Mouse (Mus musculus) left cerebral cortex, postnatal 4 days (tissue): ENCODE results near the gene Trappc3. TPM values are rescaled to one million over a fixed set of nuclear protein-coding genes. Genes with fewer than 3 reads are reported as not detected.

ENCODE experiments used
- DNase-seq: peaks from one replicate; pipeline ENCODE4 v3.0.0-alpha.2; 2022
- intact Hi-C: fragments of 180-260 bp; cut with DNase I; formaldehyde crosslinking; loops from one replicate; pipeline ENCODE4 v1.15.1; 2025
- total RNA-seq, 2 experiments: library from RNA; stranded (reverse); gene quantifications; 2 replicates each; pipeline ENCODE4 v1.2.3; 2021

Gene Trappc3
- total RNA-seq, 2 experiments from 2014 or later = 102 to 105 TPM

GRCm38 (mm10) chr4:126306827-126307226 is 44.7 kb downstream of the Trappc3 start:
- no peak for DNase-seq
- intact Hi-C loops = no loop called here

GRCm38 (mm10) chr4:126309211-126309921 is 47.2 kb downstream of the Trappc3 start:
- DNase-seq = peak; percentile 56
- intact Hi-C loops = no loop called here

- intact Hi-C loops = no loop called here
- peak; percentile 94 for DNase-seq
Observed at GRCm38 (mm10) chr4:126309922-126310309, 47.8 kb downstream of the Trappc3 start.

GRCm38 (mm10) chr4:126310344-126310743 is 48.2 kb downstream of the Trappc3 start:
- intact Hi-C loops = no loop called here
- DNase-seq = no peak

GRCm38 (mm10) chr4:126311566-126312200 is 49.6 kb downstream of the Trappc3 start:
- intact Hi-C loops = no loop called here
- no peak for DNase-seq

GRCm38 (mm10) chr4:126313202-126313601 is 51.1 kb downstream of the Trappc3 start:
- intact Hi-C loops = no loop called here
- no peak for DNase-seq

- intact Hi-C loops = no loop called here
- DNase-seq = no peak
Observed at GRCm38 (mm10) chr4:126314393-126314792, 52.3 kb downstream of the Trappc3 start.

GRCm38 (mm10) chr4:126315931-126316330 is 53.8 kb downstream of the Trappc3 start:
- intact Hi-C loops = no loop called here
- peak; percentile 59 for DNase-seq

GRCm38 (mm10) chr4:126316443-126317040 is 54.4 kb downstream of the Trappc3 start:
- intact Hi-C loops = no loop called here
- DNase-seq = no peak

GRCm38 (mm10) chr4:126319806-126320205 is 57.7 kb downstream of the Trappc3 start:
- intact Hi-C loops = no loop called here
- DNase-seq = no peak

GRCm38 (mm10) chr4:126321111-126321853 is 59.2 kb downstream of the Trappc3 start, which contains the start of gene Adprhl2:
Gene Adprhl2, minus strand, starts transcription at chr4:126321703.
- intact Hi-C loops = no loop called here
- DNase-seq = peak; percentile 99

GRCm38 (mm10) chr4:126321854-126322511 is 59.9 kb downstream of the Trappc3 start:
- intact Hi-C loops = no loop called here
- DNase-seq = no peak

GRCm38 (mm10) chr4:126322646-126323045 is 60.5 kb downstream of the Trappc3 start:
- intact Hi-C loops = no loop called here
- no peak for DNase-seq

GRCm38 (mm10) chr4:126324861-126325260 is 62.7 kb downstream of the Trappc3 start:
- DNase-seq = peak; percentile 60
- intact Hi-C loops = no loop called here

- peak; percentile 37 for DNase-seq
- intact Hi-C loops = no loop called here
Observed at GRCm38 (mm10) chr4:126325281-126325861, 63.2 kb downstream of the Trappc3 start, which contains the start of gene Tekt2. Gene Tekt2, minus strand, starts transcription at chr4:126325688.

Other genes starting within 250 kb of the Trappc3 start
- 1 to 10 TPM in 1 of 2 experiments, under 1 TPM in 1; 0.66 to 1.1 TPM for gene Csf3r, start 237.8 kb upstream of the Trappc3 start, total RNA-seq
- gene Mrps15, start 215.4 kb upstream of the Trappc3 start, total RNA-seq = 10 to 100 TPM; 52.3 to 60.6 TPM
- 10 to 100 TPM; 35.3 to 37.9 TPM for gene Oscp1, start 203.8 kb upstream of the Trappc3 start, total RNA-seq
- 10 to 100 TPM; 23.9 to 25.3 TPM for gene Lsm10, start 165.7 kb upstream of the Trappc3 start, total RNA-seq
- gene Stk40, start 158.4 kb upstream of the Trappc3 start, total RNA-seq = 10 to 100 TPM; 23.7 to 25.0 TPM
- 1 to 10 TPM; 6.3 to 7.2 TPM for gene Eva1b, start 114.6 kb upstream of the Trappc3 start, total RNA-seq
- 1 to 10 TPM in 1 of 2 experiments, under 1 TPM in 1; 0.58 to 1.3 TPM for gene Sh3d21, start 98.8 kb upstream of the Trappc3 start, total RNA-seq
- gene Thrap3, start 59.6 kb upstream of the Trappc3 start, total RNA-seq = 100 to 1,000 TPM; 165 TPM
- gene Map7d1, start 6.0 kb upstream of the Trappc3 start, total RNA-seq = 100 to 1,000 TPM; 211 to 214 TPM
- gene Col8a2, start 24.5 kb downstream of the Trappc3 start, total RNA-seq = 1 to 10 TPM; 2.2 to 3.4 TPM
- gene Adprhl2, start 59.4 kb downstream of the Trappc3 start, total RNA-seq = 10 to 100 TPM; 37.8 to 39.5 TPM
- 1 to 10 TPM; 3.5 to 5.1 TPM for gene Tekt2, start 63.4 kb downstream of the Trappc3 start, total RNA-seq
- 10 to 100 TPM; 23.3 to 35.4 TPM for gene Ago3, start 167.2 kb downstream of the Trappc3 start, total RNA-seq
- 10 to 100 TPM; 95.9 to 99.0 TPM for gene Ago1, start 206.3 kb downstream of the Trappc3 start, total RNA-seq